Mouse (Mus musculus) lung, postnatal 0 days (tissue): ENCODE measurements around the gene Kif5a. TPM values are rescaled to one million over a fixed set of nuclear protein-coding genes. Genes with fewer than 3 reads are reported as not detected.

ENCODE experiments used
- ATAC-seq: fragments of 200-750 bp; cut with Nextera tagmentation; 2 replicates; pipeline ENCODE4 v1.8.0; 2017; ENCODE audit warnings: moderate library complexity
- DNase-seq: peaks from one replicate; pipeline ENCODE4 v3.0.0-alpha.2; 2016; ENCODE audit warnings: low spot score
- H3K27ac ChIP-seq: fragments of 300-500 bp; sonication (generic); 2 replicates; pipeline ENCODE4 v1.5.1; 2014; ENCODE audit warnings: antibody characterized with exemption, mild to moderate bottlenecking, low read length, mixed read lengths
- H3K27me3 ChIP-seq: fragments of 300-500 bp; sonication (generic); replicated peaks from 2 replicates; pipeline ENCODE4 v1.6.1; 2014; ENCODE audit warnings: low read length, mixed read lengths; ENCODE audit not compliant: insufficient read depth
- H3K36me3 ChIP-seq: fragments of 300-500 bp; sonication (generic); 2 replicates; pipeline ENCODE4 v1.6.1; 2014; ENCODE audit warnings: low read length, mixed read lengths; ENCODE audit not compliant: insufficient read depth
- H3K4me1 ChIP-seq: fragments of 300-500 bp; sonication (generic); 2 replicates; pipeline ENCODE4 v1.6.1; 2014; ENCODE audit warnings: antibody characterized with exemption, low read depth, low read length, mixed read lengths; ENCODE audit not compliant: insufficient read depth
- H3K4me2 ChIP-seq: fragments of 300-500 bp; sonication (generic); replicated peaks from 2 replicates; pipeline ENCODE4 v1.6.1; 2014; ENCODE audit warnings: low read depth, mild to moderate bottlenecking, low read length, moderate library complexity, mixed read lengths
- H3K4me3 ChIP-seq: fragments of 300-500 bp; sonication (generic); 2 replicates; pipeline ENCODE4 v1.5.1; 2014; ENCODE audit warnings: low read depth, low read length
- H3K9ac ChIP-seq: fragments of 300-500 bp; sonication (generic); replicated peaks from 2 replicates; pipeline ENCODE4 v1.6.1; 2014; ENCODE audit warnings: low read depth, mild to moderate bottlenecking
- H3K9me3 ChIP-seq: fragments of 300-500 bp; sonication (generic); 2 replicates; pipeline ENCODE4 v1.6.1; 2016; ENCODE audit warnings: low read length, mixed read lengths
- CTCF ChIP-seq: IDR thresholded peaks from 2 replicates; pipeline ENCODE4 v1.5.1; 2016; ENCODE audit warnings: antibody characterized with exemption, mild to moderate bottlenecking
- EP300 ChIP-seq: IDR thresholded peaks from 2 replicates; pipeline ENCODE4 v1.6.1; 2016; ENCODE audit warnings: antibody characterized with exemption, mild to moderate bottlenecking, control low read depth
- WGBS: fragments of 180-500 bp; shearing (Covaris S2); extraction: QIAGEN DNeasy Blood & Tissue Kit; methylation state at CpG from one replicate; pipeline ENCODE4 v1.1.7; 2014; 5-methylcytosine and 5-hydroxymethylcytosine counted together
- polyA plus RNA-seq: library from polyadenylated mRNA; unstranded; fragments of >200 nt; fragmentation: Nextera tagmentation; extraction: Ambion mirVana; gene quantifications from 2 replicates; pipeline ENCODE4 v1.2.1, GENCODE M21; 2015

Gene Kif5a
- polyA plus RNA-seq, 1 experiment from 2014 or later: 0.12 TPM

GRCm38 (mm10) chr10:127226318-127226895 lies 36.7 kb downstream of the Kif5a start:
- Histone ChIP-seq H3K4me1 (no peaks in the 10 kb centered on the region), H3K27me3 (no peaks in the 10 kb centered on the region), H3K9ac (no peak overlapping the region), H3K4me2 (no peak overlapping the region), H3K27ac (no peak overlapping the region), H3K36me3 (no peaks in the 10 kb centered on the region), H3K4me3 (no peak overlapping the region), H3K9me3 (no peaks in the 10 kb centered on the region)
- ATAC-seq: peak; percentile 41; the same call in 1 of the 2 replicates
- peak; percentile 59 for TF ChIP-seq CTCF
- TF ChIP-seq EP300: no peak
- peak; percentile 27 for DNase-seq
- WGBS: 60% methylated on average over 8 of the region's 8 CpGs

DNA sequence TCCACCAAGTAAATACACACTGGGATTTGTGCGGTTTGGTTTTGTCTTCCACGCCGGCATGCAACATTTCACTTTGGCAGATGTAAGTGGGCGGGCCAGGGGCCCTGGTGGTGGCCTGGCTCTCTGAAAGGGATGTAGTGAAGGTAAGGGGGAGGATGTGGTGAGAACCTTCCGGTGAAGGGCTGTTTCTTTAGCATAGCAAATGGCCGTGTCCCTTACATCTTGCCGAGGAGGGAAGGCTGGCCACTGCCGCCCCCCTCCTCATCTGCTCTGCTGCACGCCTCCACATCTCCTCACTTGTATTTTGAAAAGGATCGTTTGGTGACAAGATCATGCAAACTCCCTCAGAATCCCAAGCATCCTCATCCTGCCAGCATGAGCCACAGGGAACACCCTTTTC lies 37.4 kb downstream of the Kif5a start:
- H3K4me3 ChIP-seq: no peak overlapping the region
- H3K36me3 ChIP-seq: no peaks in the 10 kb centered on the region
- no peak for TF ChIP-seq EP300
- H3K27ac ChIP-seq: no peak overlapping the region
- no peaks in the 10 kb centered on the region for H3K9me3 ChIP-seq
- H3K27me3 ChIP-seq: no peaks in the 10 kb centered on the region
- ATAC-seq (no peak), DNase-seq (no peak)
- no peaks in the 10 kb centered on the region for H3K4me1 ChIP-seq
- no peak overlapping the region for H3K9ac ChIP-seq
- WGBS: 36% methylated on average over 10 of the region's 10 CpGs
- no peak overlapping the region for H3K4me2 ChIP-seq

DNA sequence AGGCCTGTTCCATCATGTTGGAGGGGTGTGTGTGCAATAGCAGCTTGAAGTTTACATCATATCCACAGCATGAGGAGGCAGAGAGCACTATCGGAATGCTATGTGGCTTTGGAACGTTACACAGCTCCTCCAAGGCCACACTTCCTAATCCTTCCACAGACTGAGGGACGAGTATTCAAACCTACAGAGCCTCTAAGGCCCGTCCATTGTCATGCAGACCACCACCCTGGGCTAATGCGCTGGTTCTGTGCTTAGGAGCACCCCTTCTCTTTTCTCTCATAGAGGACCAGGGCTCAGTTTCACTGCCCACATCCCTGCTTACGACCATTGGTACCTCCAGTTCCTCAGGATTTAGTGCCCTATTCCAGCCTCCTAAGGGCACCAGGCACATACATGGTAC lies 37.9 kb downstream of the Kif5a start:
- Histone ChIP-seq H3K36me3 (no peaks in the 10 kb centered on the region), H3K27me3 (no peaks in the 10 kb centered on the region), H3K4me3 (no peak overlapping the region), H3K9me3 (no peaks in the 10 kb centered on the region), H3K9ac (no peak overlapping the region), H3K4me2 (no peak overlapping the region), H3K4me1 (no peaks in the 10 kb centered on the region), H3K27ac (no peak overlapping the region)
- DNase-seq (no peak), ATAC-seq (no peak)
- TF ChIP-seq EP300: no peak
- TF ChIP-seq CTCF: no peak
- WGBS: 43% methylated on average over 6 of the region's 6 CpGs

DNA sequence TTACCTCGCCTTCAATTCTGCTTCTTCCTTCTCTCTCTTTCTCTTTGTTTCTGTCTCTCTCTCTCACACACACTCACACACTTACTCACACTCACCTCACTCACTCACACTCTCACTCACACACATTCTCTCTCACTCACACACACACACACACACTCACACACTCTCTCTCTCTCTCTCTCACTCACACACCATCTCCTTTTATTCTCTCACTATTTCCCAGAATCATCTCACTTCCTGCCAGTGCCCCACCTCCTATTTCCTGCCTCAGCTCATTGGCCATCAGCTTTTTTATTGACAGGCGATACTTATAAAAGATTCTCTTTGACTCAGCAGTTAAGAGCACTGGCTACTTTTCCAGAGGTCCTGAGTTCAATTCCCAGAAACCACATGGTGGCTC lies 44.8 kb downstream of the Kif5a start:
- DNase-seq (no peak), ATAC-seq (no peak)
- no peaks in the 10 kb centered on the region for H3K36me3 ChIP-seq
- H3K4me2 ChIP-seq: no peak overlapping the region
- 78% methylated on average over 2 of the region's 2 CpGs for WGBS
- no peaks in the 10 kb centered on the region for H3K27me3 ChIP-seq
- H3K9ac ChIP-seq: no peak overlapping the region
- H3K9me3 ChIP-seq: no peaks in the 10 kb centered on the region
- H3K4me3 ChIP-seq: no peak overlapping the region
- H3K27ac ChIP-seq: no peak overlapping the region
- H3K4me1 ChIP-seq: no peaks in the 10 kb centered on the region
- no peak for TF ChIP-seq EP300
- no peak for TF ChIP-seq CTCF

DNA sequence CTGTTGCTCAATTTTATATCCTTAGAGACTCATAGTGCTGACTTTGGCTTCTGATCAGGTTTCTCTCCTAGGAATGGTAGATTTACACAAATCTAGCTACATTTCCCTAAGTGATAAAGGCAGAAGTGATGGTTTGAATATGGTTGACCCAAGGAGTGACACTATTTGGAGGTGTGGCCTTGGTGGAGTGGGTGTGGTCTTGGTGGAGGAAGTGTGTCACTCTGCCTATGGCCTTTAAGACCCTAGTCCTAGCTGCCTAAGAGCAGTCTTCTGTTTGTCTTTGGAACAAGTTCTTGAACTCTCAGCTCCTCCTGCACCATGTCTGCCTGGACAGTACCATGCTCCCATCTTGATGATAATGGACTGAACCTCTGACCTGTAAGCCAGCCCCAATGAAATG lies 46.0 kb downstream of the Kif5a start:
- Histone ChIP-seq H3K9me3 (no peaks in the 10 kb centered on the region), H3K4me3 (no peak overlapping the region), H3K4me2 (no peak overlapping the region), H3K9ac (no peak overlapping the region), H3K27ac (no peak overlapping the region), H3K4me1 (no peaks in the 10 kb centered on the region), H3K36me3 (no peaks in the 10 kb centered on the region), H3K27me3 (no peaks in the 10 kb centered on the region)
- no peak for ATAC-seq
- no peak for DNase-seq
- TF ChIP-seq CTCF: no peak
- TF ChIP-seq EP300: no peak

DNA sequence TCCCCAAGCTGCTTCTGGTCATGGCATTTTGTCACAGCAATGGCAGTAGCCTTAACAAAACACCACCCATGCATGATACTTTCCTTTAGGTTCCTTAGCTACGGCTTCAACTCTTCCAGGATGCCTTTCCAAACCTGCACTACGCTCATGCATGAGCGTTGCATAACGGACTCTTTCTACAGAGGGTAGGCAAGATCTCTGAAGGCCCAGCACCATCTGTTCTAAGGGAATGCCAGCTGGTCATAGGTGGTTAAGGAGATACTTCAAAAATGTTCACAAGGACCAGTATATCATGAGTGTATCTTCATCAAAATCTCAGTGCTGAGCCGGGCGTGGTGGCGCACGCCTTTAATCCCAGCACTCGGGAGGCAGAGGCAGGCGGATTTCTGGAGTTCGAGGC lies 46.7 kb downstream of the Kif5a start:
- H3K4me1 ChIP-seq: no peaks in the 10 kb centered on the region
- H3K36me3 ChIP-seq: no peaks in the 10 kb centered on the region
- no peak overlapping the region for H3K27ac ChIP-seq
- WGBS: 92% methylated on average over 11 of the region's 11 CpGs
- no peak overlapping the region for H3K4me3 ChIP-seq
- no peaks in the 10 kb centered on the region for H3K9me3 ChIP-seq
- TF ChIP-seq CTCF (no peak), EP300 (no peak)
- ATAC-seq: no peak
- no peaks in the 10 kb centered on the region for H3K27me3 ChIP-seq
- H3K4me2 ChIP-seq: no peak overlapping the region
- no peak for DNase-seq
- no peak overlapping the region for H3K9ac ChIP-seq

DNA sequence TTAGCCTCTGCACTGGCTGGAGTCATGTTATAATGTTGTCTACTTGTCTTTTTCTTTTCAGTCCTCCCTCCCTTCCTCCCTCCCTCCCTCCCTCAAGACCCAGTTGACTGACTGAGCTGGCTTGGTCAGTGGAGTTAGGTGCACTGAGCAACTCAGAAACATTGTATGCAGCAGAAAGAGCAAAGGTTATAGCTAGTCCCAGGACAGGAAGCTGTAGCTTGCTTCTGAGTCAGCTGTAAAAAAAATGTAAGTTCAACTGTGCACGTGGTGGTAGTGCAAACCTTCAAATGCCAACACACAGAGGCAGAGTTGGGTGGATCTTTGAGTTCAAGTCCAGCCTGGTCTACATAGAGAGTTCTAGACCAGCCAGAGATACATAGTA lies 48.7 kb downstream of the Kif5a start:
- 39% methylated on average over 1 of the region's 1 CpGs for WGBS
- Histone ChIP-seq H3K4me3 (no peak overlapping the region), H3K4me2 (no peak overlapping the region), H3K27ac (no peak overlapping the region), H3K36me3 (no peaks in the 10 kb centered on the region), H3K9ac (no peak overlapping the region), H3K27me3 (no peaks in the 10 kb centered on the region), H3K9me3 (no peaks in the 10 kb centered on the region), H3K4me1 (peaks cover 6% of the 10 kb centered on the region; the same call in 1 of the 2 replicates)
- ATAC-seq: no peak
- no peak for DNase-seq
- TF ChIP-seq EP300 (no peak), CTCF (no peak)
